Mouse (Mus musculus): ENCODE data around the gene 1110004F10Rik. TPM values are rescaled to one million over a fixed set of nuclear protein-coding genes. Genes with fewer than 3 reads are reported as not detected.
A peak's percentile ranks its signal among the peaks of the same experiment; 100 is the strongest.
"Not testable (repeated sequence)": the region's sequence is repeated elsewhere in the genome, so short reads cannot be mapped to it uniquely, and the experiment has no call there.

Gene 1110004F10Rik
- polyA plus RNA-seq, 1 experiment from 2014 or later = 295 TPM

DNA sequence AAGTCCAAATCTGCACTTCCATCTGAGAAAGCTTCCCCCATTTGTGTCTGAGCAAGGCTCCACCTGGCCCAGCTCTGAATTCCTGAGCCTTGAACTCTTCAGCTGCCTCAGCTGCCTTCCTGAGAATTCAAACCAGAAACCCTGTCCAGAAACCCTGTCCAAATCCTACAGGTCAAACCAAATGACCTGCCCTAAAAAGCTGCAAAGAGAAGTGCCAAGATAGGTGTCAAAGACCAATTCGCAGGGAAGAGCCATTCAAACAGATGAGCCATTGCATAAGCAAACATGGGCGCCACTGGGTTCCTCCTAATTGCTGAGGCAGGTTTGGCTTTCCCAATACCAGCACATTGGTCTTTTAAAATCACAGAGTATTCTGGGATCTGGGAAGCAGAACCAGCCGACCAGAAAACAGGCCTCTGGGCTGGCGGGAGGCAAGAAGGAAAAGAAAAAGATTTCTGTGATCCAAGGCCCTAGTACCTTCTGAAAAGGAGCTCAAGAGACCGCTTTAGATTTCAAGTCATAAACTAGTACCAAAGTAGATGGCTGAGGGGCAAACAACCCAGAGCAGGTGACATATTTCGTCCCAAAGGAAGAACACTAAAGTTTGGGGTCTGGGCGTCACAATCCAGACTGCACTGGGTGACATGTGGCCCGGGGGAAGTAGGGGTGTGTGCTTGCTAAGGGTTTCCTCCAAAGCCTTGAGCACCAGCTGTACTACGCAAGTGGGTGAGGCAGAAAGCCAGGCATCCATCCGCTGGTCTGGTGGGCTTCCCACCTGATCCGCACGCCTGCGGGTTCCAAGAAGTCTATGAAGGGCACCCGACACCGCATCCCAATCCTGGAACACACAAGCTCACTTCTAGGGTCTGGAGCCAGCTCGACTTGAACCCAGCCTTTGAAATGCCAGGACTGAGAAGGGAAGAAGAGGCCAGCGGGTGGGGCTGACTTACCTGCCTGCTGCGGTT lies 2.3 kb upstream of the 1110004F10Rik start:
- Histone ChIP-seq H3K27me3 (peaks cover 38% of the 10 kb centered on the region), H3K9ac (peak overlapping the region; percentile 37; the same call in 1 of the 2 replicates), H3K4me2 (replicated peaks) (peak overlapping the region; percentile 97), H3K4me1 (peaks cover 12% of the 10 kb centered on the region), H3K36me3 (no peaks in the 10 kb centered on the region), H3K27ac (no peak overlapping the region), H3K4me3 (peak overlapping the region; percentile 41), H3K9me3 (no peaks in the 10 kb centered on the region)
- ATAC-seq (ENCODE audit: insufficient number of reproducible peaks, insufficient read depth, low FRiP score, low TSS enrichment) = no peak
- 19% methylated on average over 18 of the region's 18 CpGs for WGBS

DNA sequence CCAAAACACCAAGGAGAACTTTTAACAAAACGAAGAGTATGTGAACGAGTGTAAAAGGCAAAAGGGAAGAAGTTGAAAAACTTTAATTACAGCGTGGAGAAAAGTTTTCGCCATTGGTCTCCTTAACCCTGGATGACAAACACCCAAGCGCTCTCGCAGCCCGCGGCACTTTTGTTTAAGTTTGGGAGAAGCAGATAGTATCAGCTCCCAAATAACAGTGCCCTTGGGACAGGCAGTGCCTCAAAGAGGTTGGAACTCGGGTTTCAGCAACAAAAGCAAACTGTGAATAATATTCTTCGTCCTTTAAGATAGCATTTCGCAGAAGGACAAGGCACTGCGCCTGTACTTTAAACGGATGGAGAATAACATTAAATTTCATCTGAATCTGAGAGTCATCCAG lies 1.2 kb upstream of the 1110004F10Rik start:
- under 1% methylated on average over 13 of the region's 13 CpGs for WGBS
- Histone ChIP-seq H3K27ac (no peak overlapping the region), H3K9me3 (no peaks in the 10 kb centered on the region), H3K27me3 (peaks cover 43% of the 10 kb centered on the region), H3K9ac (peak overlapping the region; percentile 21), H3K4me1 (peaks cover 12% of the 10 kb centered on the region), H3K36me3 (no peaks in the 10 kb centered on the region), H3K4me2 (replicated peaks) (peak overlapping the region; percentile 97), H3K4me3 (peak overlapping the region; percentile 41)
- ATAC-seq (ENCODE audit: insufficient number of reproducible peaks, insufficient read depth, low FRiP score, low TSS enrichment) = no peak

DNA sequence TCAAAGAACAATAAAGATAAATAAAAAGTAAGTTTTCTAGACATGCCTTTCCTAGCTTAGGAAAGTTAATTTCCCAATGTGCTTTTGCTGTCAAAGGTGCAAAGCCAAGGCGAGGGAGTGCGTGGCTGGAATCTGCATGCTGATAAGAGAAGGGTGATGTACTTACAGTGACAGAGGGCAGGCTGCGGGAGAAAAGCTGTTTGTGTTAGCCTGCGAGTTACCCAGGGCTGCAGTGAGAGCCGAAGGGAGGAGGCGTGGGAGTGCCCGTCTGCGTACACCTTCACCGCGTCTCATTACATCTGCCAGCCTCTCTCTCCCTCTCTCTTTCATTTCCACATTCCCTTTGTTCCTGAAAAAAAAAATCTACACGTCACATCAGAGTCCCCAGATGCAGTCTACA lies 686 bp upstream of the 1110004F10Rik start, which contains the start of gene Sox6:
TSS of gene Sox6 (minus strand) at position 286 of the 400 bp plus-strand sequence.
- Histone ChIP-seq H3K4me2 (replicated peaks) (peak within 1 kb of the TSS; percentile 97), H3K9ac (peak within 1 kb of the TSS; percentile 47), H3K4me3 (peak within 1 kb of the TSS; percentile 41), H3K9me3 (no peaks in the 10 kb centered on the region), H3K27ac (no peak within 1 kb of the TSS; the same call in 1 of the 2 replicates), H3K27me3 (peaks cover 43% of the 10 kb centered on the region), H3K4me1 (peaks cover 12% of the 10 kb centered on the region), H3K36me3 (no peaks in the 10 kb centered on the region)
- 1% methylated on average over 11 of the region's 11 CpGs for WGBS
- ATAC-seq (ENCODE audit: insufficient number of reproducible peaks, insufficient read depth, low FRiP score, low TSS enrichment) = no peak

DNA sequence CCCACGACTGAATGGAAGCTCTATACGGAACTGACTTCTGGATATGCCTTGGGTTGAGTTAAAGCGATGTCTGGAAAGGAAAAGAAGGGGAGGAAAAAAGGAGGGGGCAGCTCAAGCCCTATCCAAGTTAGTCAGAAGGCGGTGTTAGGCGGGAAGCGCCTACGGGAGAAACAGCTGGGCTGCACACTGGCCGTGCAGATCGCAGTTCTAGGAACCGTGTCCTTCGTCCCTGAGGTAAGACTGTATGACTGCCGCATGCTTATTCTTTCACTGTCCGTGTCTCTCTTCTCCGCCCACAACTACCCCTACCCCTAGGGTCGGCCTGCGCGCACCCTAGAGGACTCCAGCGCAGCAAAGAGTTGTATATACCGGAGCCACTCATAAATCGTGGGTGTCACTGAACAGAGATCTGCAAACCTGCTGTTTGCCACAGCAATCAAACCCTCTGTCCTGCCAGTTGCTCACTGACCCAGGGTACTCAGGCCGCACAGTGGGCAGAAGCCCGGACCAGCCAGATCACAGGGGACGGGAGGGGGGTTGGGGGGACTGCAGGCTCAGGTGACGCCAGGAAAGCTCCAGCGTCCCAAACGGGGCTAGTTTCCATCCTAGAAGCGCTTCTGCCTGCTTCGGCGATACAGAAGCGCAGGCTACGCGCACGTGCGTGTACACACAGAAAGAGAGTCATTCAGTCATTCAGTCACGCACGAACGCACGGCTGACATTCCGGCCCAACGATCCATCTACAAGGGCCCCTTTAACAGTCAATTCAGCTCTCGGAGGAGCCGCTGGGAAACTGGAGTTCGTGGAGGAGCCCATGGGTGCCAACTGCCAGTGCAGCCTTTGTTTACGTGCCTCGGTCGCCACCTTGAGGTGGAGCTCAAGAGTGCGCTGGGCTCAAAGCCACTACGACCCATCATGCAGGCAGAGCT lies 605 bp downstream of the 1110004F10Rik start:
- ATAC-seq (ENCODE audit: insufficient number of reproducible peaks, insufficient read depth, low FRiP score, low TSS enrichment) = peak; percentile 67
- WGBS = under 1% methylated on average over 48 of the region's 48 CpGs
- Histone ChIP-seq H3K27me3 (peaks cover 40% of the 10 kb centered on the region), H3K4me1 (peaks cover 7% of the 10 kb centered on the region; the same call in 1 of the 2 replicates), H3K4me2 (replicated peaks) (peak overlapping the region; percentile 97), H3K4me3 (peak overlapping the region; percentile 41), H3K36me3 (no peaks in the 10 kb centered on the region), H3K27ac (peak overlapping the region; percentile 14; the same call in 1 of the 2 replicates), H3K9me3 (no peaks in the 10 kb centered on the region), H3K9ac (peak overlapping the region; percentile 47; the same call in 1 of the 2 replicates)

DNA sequence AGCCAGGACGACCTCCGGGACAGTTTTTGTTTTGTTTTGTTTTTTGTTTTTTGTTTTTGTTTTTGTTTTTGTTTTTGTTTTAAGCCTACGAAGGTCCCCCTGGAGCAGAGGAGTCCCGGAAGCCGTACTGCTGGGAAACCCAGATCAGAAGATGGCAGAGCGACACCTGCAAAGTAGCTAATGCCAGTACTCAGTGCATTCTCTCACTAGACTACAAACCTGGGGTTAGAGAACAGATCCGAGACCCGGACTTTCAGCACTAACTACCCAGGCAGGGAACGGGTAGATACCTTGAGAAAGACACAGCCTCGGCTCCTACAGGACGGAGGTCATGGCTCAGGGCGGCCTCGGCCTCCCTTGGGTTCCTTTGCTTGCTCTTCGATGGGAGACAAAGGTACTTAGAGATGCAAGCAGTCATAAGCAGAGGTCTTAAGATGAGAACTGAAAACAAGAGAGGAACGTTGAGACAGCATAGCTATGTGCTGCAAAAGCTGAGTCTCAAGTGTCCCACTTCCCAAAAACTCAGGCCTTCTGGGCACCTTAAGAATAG lies 1.3 kb downstream of the 1110004F10Rik start:
- H3K4me2 ChIP-seq (replicated peaks) = peak overlapping the region; percentile 97
- no peaks in the 10 kb centered on the region for H3K9me3 ChIP-seq
- H3K9ac ChIP-seq = no peak overlapping the region
- H3K4me1 ChIP-seq = peaks cover 7% of the 10 kb centered on the region; the same call in 1 of the 2 replicates
- no peak for ATAC-seq (ENCODE audit: insufficient number of reproducible peaks, insufficient read depth, low FRiP score, low TSS enrichment)
- no peak overlapping the region for H3K27ac ChIP-seq
- 16% methylated on average over 15 of the region's 15 CpGs for WGBS
- H3K36me3 ChIP-seq = no peaks in the 10 kb centered on the region
- H3K4me3 ChIP-seq = peak overlapping the region; percentile 41
- peaks cover 32% of the 10 kb centered on the region for H3K27me3 ChIP-seq

DNA sequence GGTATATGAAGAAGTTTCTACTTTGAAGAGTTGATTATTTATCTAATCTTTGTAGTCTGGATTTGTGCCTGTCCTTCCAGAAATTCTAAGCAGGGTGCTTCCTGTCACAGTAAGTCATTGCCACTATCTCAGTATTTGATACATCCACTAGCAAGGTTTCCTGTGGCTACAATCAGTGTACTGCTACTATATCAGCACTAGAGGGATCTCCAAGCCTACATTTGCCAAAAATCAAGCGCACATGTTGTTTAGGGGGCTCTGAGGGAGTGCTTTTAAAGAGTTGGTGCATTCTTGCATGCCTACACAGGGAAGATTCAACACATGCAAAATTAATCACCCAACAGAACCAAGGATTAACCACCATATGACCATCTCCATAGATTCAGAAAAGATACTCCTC lies 21.5 kb downstream of the 1110004F10Rik start:
- Histone ChIP-seq H3K9me3 (no peaks in the 10 kb centered on the region), H3K4me3 (no peak overlapping the region), H3K9ac (no peak overlapping the region), H3K4me2 (replicated peaks) (no peak overlapping the region), H3K4me1 (no peaks in the 10 kb centered on the region), H3K27ac (no peak overlapping the region), H3K27me3 (no peaks in the 10 kb centered on the region), H3K36me3 (no peaks in the 10 kb centered on the region)
- WGBS = 47% methylated on average over 1 of the region's 1 CpGs
- ATAC-seq (ENCODE audit: insufficient number of reproducible peaks, insufficient read depth, low FRiP score, low TSS enrichment) = no peak

DNA sequence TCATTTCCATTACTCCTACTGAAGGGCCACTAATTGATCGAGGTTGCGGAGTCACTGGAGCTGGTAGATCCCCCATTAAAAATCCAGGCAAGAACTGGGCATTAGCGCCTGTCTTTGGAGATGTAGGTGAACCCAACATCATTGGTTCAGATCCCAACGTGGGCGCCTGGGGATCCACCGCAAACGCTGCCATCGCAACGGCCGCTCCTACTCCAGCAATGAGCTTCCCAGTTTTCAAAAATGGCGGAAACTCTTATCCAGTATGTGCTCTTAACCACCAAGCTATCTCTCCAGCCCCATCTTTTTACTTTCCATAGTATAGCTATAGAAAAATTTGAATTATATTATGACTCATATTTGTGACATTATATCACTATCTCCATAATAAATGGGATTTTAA lies 45.2 kb downstream of the 1110004F10Rik start, which contains the start of gene Gm4353:
TSS of gene Gm4353 (minus strand) at position 270 of the 400 bp plus-strand sequence.
- not testable (repeated sequence) for H3K4me3 ChIP-seq; H3K9me3 ChIP-seq; H3K27me3 ChIP-seq; H3K36me3 ChIP-seq; H3K4me1 ChIP-seq; ATAC-seq (ENCODE audit: insufficient number of reproducible peaks, insufficient read depth, low FRiP score, low TSS enrichment); H3K9ac ChIP-seq; H3K4me2 ChIP-seq (replicated peaks); H3K27ac ChIP-seq
- WGBS = 92% methylated on average over 11 of the region's 11 CpGs

DNA sequence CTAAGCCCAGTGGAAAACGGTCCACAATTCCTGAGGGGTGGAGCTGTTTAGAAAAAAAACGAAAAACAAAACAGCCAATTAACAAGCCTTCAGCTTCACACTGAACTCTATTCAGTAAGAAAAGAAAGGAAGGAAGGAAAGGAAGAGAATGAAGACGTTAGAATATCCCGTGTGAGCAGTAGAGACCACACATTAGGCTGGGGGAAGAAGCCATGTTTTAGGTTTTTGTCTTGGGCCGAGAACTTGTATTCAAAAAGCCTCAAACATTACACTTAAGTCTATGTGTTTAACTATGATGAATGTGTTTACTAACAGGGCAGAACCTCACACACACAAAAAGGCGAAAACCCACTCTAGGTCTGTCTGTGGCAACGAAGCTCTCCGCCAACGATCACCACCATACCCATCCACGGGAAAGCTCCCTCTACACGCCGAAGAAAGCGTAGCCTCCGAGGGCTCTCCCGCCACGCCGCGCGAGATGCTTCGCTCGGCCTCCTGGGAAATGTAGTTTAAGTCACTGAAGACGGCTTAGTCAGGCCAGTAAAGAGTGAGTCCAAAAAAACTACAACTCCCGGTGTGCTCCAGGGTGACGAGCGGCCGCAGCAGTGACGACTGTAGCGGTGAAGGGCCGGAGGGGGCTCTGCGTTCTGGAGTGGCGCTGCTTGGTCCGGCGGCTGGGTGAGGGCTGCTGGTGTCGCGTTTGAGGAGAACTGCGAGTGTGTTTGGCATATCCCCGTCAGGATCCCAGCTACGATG lies 53.7 kb downstream of the 1110004F10Rik start:
- peak overlapping the region; percentile 69 for H3K4me3 ChIP-seq
- H3K27ac ChIP-seq = peak overlapping the region; percentile 92
- ATAC-seq (ENCODE audit: insufficient number of reproducible peaks, insufficient read depth, low FRiP score, low TSS enrichment) = peak; percentile 100
- peak overlapping the region; percentile 82 for H3K9ac ChIP-seq
- peak overlapping the region; percentile 77 for H3K4me2 ChIP-seq (replicated peaks)
- H3K27me3 ChIP-seq = no peaks in the 10 kb centered on the region
- H3K9me3 ChIP-seq = no peaks in the 10 kb centered on the region
- under 1% methylated on average over 38 of the region's 38 CpGs for WGBS
- peaks cover 16% of the 10 kb centered on the region for H3K4me1 ChIP-seq
- H3K36me3 ChIP-seq = no peaks in the 10 kb centered on the region

DNA sequence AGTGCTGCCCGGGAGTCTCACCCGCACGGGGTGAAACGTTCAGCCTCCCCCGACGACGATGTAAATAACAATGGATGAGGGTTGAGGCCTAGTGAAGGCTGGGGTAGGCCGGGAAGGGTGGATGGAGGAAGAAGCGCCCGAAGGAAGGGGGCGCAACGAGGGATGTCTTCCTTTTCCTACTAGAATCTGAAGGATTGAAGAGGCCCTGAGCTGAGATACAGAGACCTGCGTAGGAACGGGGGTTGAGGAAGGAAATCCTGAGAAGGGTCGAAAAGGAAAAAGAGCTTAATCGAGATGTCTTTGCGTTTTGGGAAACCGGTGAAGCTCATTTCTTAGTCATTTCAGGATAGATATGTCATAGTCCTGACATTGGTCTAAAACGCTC lies 54.3 kb downstream of the 1110004F10Rik start:
- Histone ChIP-seq H3K4me3 (peak overlapping the region; percentile 69), H3K27ac (peak overlapping the region; percentile 92), H3K9ac (peak overlapping the region; percentile 82), H3K9me3 (no peaks in the 10 kb centered on the region), H3K36me3 (no peaks in the 10 kb centered on the region), H3K27me3 (no peaks in the 10 kb centered on the region), H3K4me1 (peaks cover 16% of the 10 kb centered on the region), H3K4me2 (replicated peaks) (peak overlapping the region; percentile 77)
- WGBS = under 1% methylated on average over 19 of the region's 19 CpGs
- ATAC-seq (ENCODE audit: insufficient number of reproducible peaks, insufficient read depth, low FRiP score, low TSS enrichment) = peak; percentile 83

DNA sequence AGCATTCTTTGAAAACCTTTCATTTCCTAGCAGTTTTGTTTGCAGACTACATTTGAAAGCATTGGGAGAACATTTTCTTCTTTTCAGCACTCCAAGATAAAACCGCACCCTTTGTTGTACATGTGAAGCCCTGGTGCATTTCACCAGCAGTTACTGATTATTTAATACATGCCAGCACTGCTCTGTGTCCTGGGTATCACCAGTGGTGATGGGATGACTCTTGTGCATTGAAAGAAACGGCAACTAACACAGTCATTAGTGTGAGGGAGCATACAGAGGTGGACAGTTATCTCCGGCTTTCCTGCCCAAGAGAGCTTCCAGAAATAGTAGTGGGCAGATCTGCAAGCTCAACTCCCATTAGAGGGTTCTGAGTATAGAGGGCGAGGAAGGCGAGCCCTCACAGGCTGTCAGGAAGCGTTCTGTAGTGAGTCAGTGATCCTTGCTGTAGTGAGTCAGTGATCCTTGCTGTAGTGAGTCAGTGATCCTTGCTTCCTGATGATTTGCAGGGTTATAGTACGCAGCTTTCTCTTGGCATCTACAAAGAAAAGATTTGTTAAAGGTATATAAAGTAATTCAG lies 60.8 kb downstream of the 1110004F10Rik start:
- peaks cover 38% of the 10 kb centered on the region for H3K36me3 ChIP-seq
- H3K27ac ChIP-seq = no peak overlapping the region
- no peak overlapping the region for H3K4me3 ChIP-seq
- H3K4me1 ChIP-seq = peaks cover 8% of the 10 kb centered on the region
- 91% methylated on average over 7 of the region's 7 CpGs for WGBS
- no peak overlapping the region for H3K9ac ChIP-seq
- no peaks in the 10 kb centered on the region for H3K27me3 ChIP-seq
- no peak overlapping the region for H3K4me2 ChIP-seq (replicated peaks)
- H3K9me3 ChIP-seq = no peaks in the 10 kb centered on the region
- ATAC-seq (ENCODE audit: insufficient number of reproducible peaks, insufficient read depth, low FRiP score, low TSS enrichment) = no peak

Measured in embryonic facial prominence, embryonic 12.5 days (tissue).